Mouse (Mus musculus): Measurements from ENCODE around the gene Gars.

The Gars gene

GRCm38 (mm10) chr6:55093431-55094146 is 55.8 kb downstream of the Gars start:
- in situ Hi-C loops (cut with MseI, MboI): no loop called here

- in situ Hi-C loops (cut with MseI, MboI): no loop called here
Measured at GRCm38 (mm10) chr6:55098030-55098429, 60.2 kb downstream of the Gars start.

- in situ Hi-C loops (cut with MseI, MboI): no loop called here
Measured at GRCm38 (mm10) chr6:55098603-55099002, 60.8 kb downstream of the Gars start.

- in situ Hi-C loops (cut with MseI, MboI): no loop called here
Measured at GRCm38 (mm10) chr6:55108358-55108757, 70.6 kb downstream of the Gars start.

GRCm38 (mm10) chr6:55117325-55118109 is 79.7 kb downstream of the Gars start:
- in situ Hi-C loops (cut with MseI, MboI): no loop called here

- in situ Hi-C loops (cut with MseI, MboI): no loop called here
Measured at GRCm38 (mm10) chr6:55123056-55123455, 85.2 kb downstream of the Gars start.

- in situ Hi-C loops (cut with MseI, MboI): no loop called here
Measured at GRCm38 (mm10) chr6:55126576-55126975, 88.8 kb downstream of the Gars start.

- in situ Hi-C loops (cut with MseI, MboI): no loop called here
Measured at GRCm38 (mm10) chr6:55128391-55128790, 90.6 kb downstream of the Gars start.
